ENCODE assay signal across 21 mouse cellular contexts in genomic region chr11:19160669-19161068, GRCm38 (mm10).
A peak's percentile ranks its signal among the peaks of the same experiment; 100 is the strongest.
DNase-seq lines count a peak whose midpoint lies in the region; ATAC-seq lines count a peak whose summit lies in the region.
"Had no signal": no experiment of that assay in that cellular context is flagged by ENCODE, and none has a peak within 500 bp of the region (broad histone marks: within the 10 kb centered on the region; RNA-seq: fewer than 3 reads in every experiment).

No protein-coding gene starts in this region.

- no peak overlapping the region for H3K4me3 ChIP-seq in midbrain, embryonic 14.5 days (replicated peaks; ENCODE audit: low read depth, low read length)
- no peak overlapping the region for H3K4me3 ChIP-seq in midbrain, embryonic 13.5 days (replicated peaks)
- H3K4me3 ChIP-seq: embryonic facial prominence, embryonic 12.5 days; forebrain, embryonic 13.5 days; gastrocnemius, adult 2 months; hindbrain, embryonic 12.5 days had no signal

- no peaks in the 10 kb centered on the region for H3K9me3 ChIP-seq in midbrain, embryonic 14.5 days (ENCODE audit: control insufficient read depth, low read length)
- no peaks in the 10 kb centered on the region for H3K9me3 ChIP-seq in midbrain, embryonic 13.5 days
- H3K9me3 ChIP-seq: embryonic facial prominence, embryonic 12.5 days; forebrain, embryonic 13.5 days; hindbrain, embryonic 12.5 days had no signal

- 34% methylated on average over 5 of the region's 5 CpGs for WGBS in midbrain, embryonic 14.5 days
- WGBS in midbrain, embryonic 13.5 days, result 35% methylated on average over 5 of the region's 5 CpGs

- H3K4me1 ChIP-seq in midbrain, embryonic 14.5 days (ENCODE audit: control insufficient read depth, insufficient read depth, low read length), result 0 out of 2 replicates have a peak, but pooled peaks cover 4% of the 10 kb centered on the region
- H3K4me1 ChIP-seq in midbrain, embryonic 13.5 days (replicated peaks), result no peaks in the 10 kb centered on the region
- H3K4me1 ChIP-seq: embryonic facial prominence, embryonic 12.5 days; hindbrain, embryonic 12.5 days had no signal

- H3K27me3 ChIP-seq in midbrain, embryonic 14.5 days (ENCODE audit: control insufficient read depth, insufficient read depth, low read length), result no peaks in the 10 kb centered on the region
- H3K27me3 ChIP-seq in midbrain, embryonic 13.5 days, result 0 out of 2 replicates have a peak, but pooled peaks cover 3% of the 10 kb centered on the region
- H3K27me3 ChIP-seq: embryonic facial prominence, embryonic 12.5 days; hindbrain, embryonic 12.5 days had no signal

- no peak overlapping the region for H3K4me2 ChIP-seq in midbrain, embryonic 14.5 days (ENCODE audit: low read length)
- H3K4me2 ChIP-seq in midbrain, embryonic 13.5 days (replicated peaks), result no peak overlapping the region
- H3K4me2 ChIP-seq: embryonic facial prominence, embryonic 12.5 days; forebrain, embryonic 13.5 days; hindbrain, embryonic 12.5 days had no signal

- H3K9ac ChIP-seq in midbrain, embryonic 14.5 days (replicated peaks; ENCODE audit: low read length), result no peak overlapping the region
- no peak overlapping the region for H3K9ac ChIP-seq in midbrain, embryonic 13.5 days (replicated peaks)
- H3K9ac ChIP-seq: embryonic facial prominence, embryonic 12.5 days; forebrain, embryonic 13.5 days; hindbrain, embryonic 12.5 days had no signal

- H3K36me3 ChIP-seq in midbrain, embryonic 14.5 days (ENCODE audit: control insufficient read depth, insufficient read depth, low read length), result no peaks in the 10 kb centered on the region
- no peaks in the 10 kb centered on the region for H3K36me3 ChIP-seq in midbrain, embryonic 13.5 days
- H3K36me3 ChIP-seq: embryonic facial prominence, embryonic 12.5 days; hindbrain, embryonic 12.5 days had no signal

- ATAC-seq in midbrain, embryonic 14.5 days (ENCODE audit: low FRiP score, low TSS enrichment), result no peak
- ATAC-seq in midbrain, embryonic 13.5 days, result no peak
- ATAC-seq: forebrain, embryonic 13.5 days; inflammation-experienced regulatory T-cells, adult 6 months; Patski had no signal

- 0 out of 2 replicates have a peak overlapping the region, but pooled peaks have one; percentile 9 for H3K27ac ChIP-seq in midbrain, embryonic 14.5 days (replicated peaks; ENCODE audit: low read depth, low read length)
- H3K27ac ChIP-seq in midbrain, embryonic 13.5 days, result no peak overlapping the region
- H3K27ac ChIP-seq: embryonic facial prominence, embryonic 12.5 days; forebrain, embryonic 13.5 days; gastrocnemius, adult 2 months; hindbrain, embryonic 12.5 days had no signal

- no peak for DNase-seq in midbrain, embryonic 14.5 days
- DNase-seq in ES-CJ7 (ENCODE audit: low read depth, low spot score) (peak; percentile 6), R1 (ENCODE audit: low read depth, low spot score) (peak; percentile 8)
- peak; percentile 18 for DNase-seq in retina, postnatal 1 day
- DNase-seq in adrenal gland, adult 18-20 months (ENCODE audit: low spot score in 2 of 2), result no peak
- DNase-seq in kidney, postnatal 14 days, result no peak
- DNase-seq: adrenal gland, postnatal 10 days; cerebellum, adult 11 months; cerebellum, adult 8-10 months; cerebellum, postnatal 14 days; embryo, embryonic 11 days; gastrocnemius, adult 2 months; gastrocnemius, postnatal 25 days; heart, postnatal 10 days; heart, postnatal 4 days had no signal

Comparison
In these comparisons a context has a peak if more than half of its experiments do, and no peak if none do; other contexts are left out.
1. DNase-seq: peak in ES-CJ7 (single experiment), R1 (single experiment) and retina, postnatal 1 day (single experiment); none in midbrain, embryonic 14.5 days (single experiment), adrenal gland, adult 18-20 months (0 of 2) and kidney, postnatal 14 days (single experiment).